Mouse (Mus musculus) midbrain, postnatal 0 days (tissue): ENCODE data around the gene Gm853. TPM values are rescaled to one million over a fixed set of nuclear protein-coding genes. Genes with fewer than 3 reads are reported as not detected.
A peak's percentile ranks its signal among the peaks of the same experiment; 100 is the strongest.

ENCODE experiments used
- ATAC-seq: fragments of 200-750 bp; cut with Nextera tagmentation; 2 replicates; pipeline ENCODE4 v1.8.0; 2017; ENCODE audit warnings: moderate number of reproducible peaks, mild to moderate bottlenecking, moderate TSS enrichment, moderate library complexity; ENCODE audit not compliant: low FRiP score
- DNase-seq: peaks from one replicate; pipeline ENCODE4 v3.0.0-alpha.2; 2015; ENCODE audit warnings: low spot score
- H3K27ac ChIP-seq: fragments of 300-500 bp; sonication (generic); 2 replicates; pipeline ENCODE4 v1.5.1; 2014; ENCODE audit warnings: low read depth, mild to moderate bottlenecking, low read length, mixed read lengths
- H3K27me3 ChIP-seq: fragments of 300-500 bp; sonication (generic); 2 replicates; pipeline ENCODE4 v1.6.1; 2014; ENCODE audit warnings: low read length, control low read depth, mixed read lengths; ENCODE audit not compliant: insufficient read depth
- H3K36me3 ChIP-seq: fragments of 300-500 bp; sonication (generic); 2 replicates; pipeline ENCODE4 v1.6.1; 2014; ENCODE audit warnings: low read length, control low read depth, mixed read lengths; ENCODE audit not compliant: insufficient read depth
- H3K4me1 ChIP-seq: fragments of 300-500 bp; sonication (generic); 2 replicates; pipeline ENCODE4 v1.6.1; 2014; ENCODE audit warnings: mild to moderate bottlenecking, control low read depth, antibody characterized with exemption, low read length, mixed read lengths; ENCODE audit not compliant: insufficient read depth
- H3K4me2 ChIP-seq: fragments of 300-500 bp; sonication (generic); 2 replicates; pipeline ENCODE4 v1.6.1; 2014; ENCODE audit warnings: low read depth, mild to moderate bottlenecking, low read length, mixed read lengths; ENCODE audit not compliant: poor library complexity, severe bottlenecking
- H3K4me3 ChIP-seq: fragments of 300-500 bp; sonication (generic); 2 replicates; pipeline ENCODE4 v1.5.1; 2014; ENCODE audit warnings: low read depth, mild to moderate bottlenecking, low read length, moderate library complexity
- H3K9ac ChIP-seq: fragments of 300-500 bp; sonication (generic); replicated peaks from 2 replicates; pipeline ENCODE4 v1.6.1; 2014; ENCODE audit warnings: mild to moderate bottlenecking, low read length, moderate library complexity, mixed read lengths; ENCODE audit not compliant: poor library complexity, severe bottlenecking
- H3K9me3 ChIP-seq: fragments of 300-500 bp; sonication (generic); 2 replicates; pipeline ENCODE4 v1.6.1; 2016; ENCODE audit warnings: low read length, control low read depth
- CTCF ChIP-seq: IDR thresholded peaks from 2 replicates; pipeline ENCODE4 v1.5.1; 2016; ENCODE audit warnings: antibody characterized with exemption, mild to moderate bottlenecking
- whole genome bisulfite sequencing: fragments of 180-500 bp; shearing (Covaris S2); extraction: QIAGEN DNeasy Blood & Tissue Kit; methylation state at CpG from one replicate; pipeline ENCODE4 v1.1.7; 2014; 5-methylcytosine and 5-hydroxymethylcytosine counted together
- polyA plus RNA-seq: library from polyadenylated mRNA; unstranded; fragments of >200 nt; fragmentation: Nextera tagmentation; extraction: Ambion mirVana; gene quantifications from 2 replicates; pipeline ENCODE4 v1.2.1, GENCODE M21; 2015
- total RNA-seq: library from RNA; depleted of rRNA; stranded (reverse); fragments of >200 nt; gene quantifications from 2 replicates; pipeline ENCODE4 v1.2.3, GENCODE M21; 2014; rRNA removed

The Gm853 gene
- total RNA-seq (0.49 TPM in 1 of 2 replicates, not detected in the other), polyA plus RNA-seq (not detected in 2 replicates)

GRCm38 (mm10) chr4:130222179-130222578 is at the start of gene Gm853:
Gm853 (minus strand) TSS chr4:130222401.
- DNase-seq (no peak), ATAC-seq (no peak)
- H3K4me1 ChIP-seq, result no peaks in the 10 kb centered on the region
- no peaks in the 10 kb centered on the region for H3K27me3 ChIP-seq
- no peak within 1 kb of the TSS for H3K27ac ChIP-seq
- 51% methylated on average over 4 of the region's 4 CpGs for WGBS
- no peak within 1 kb of the TSS for H3K4me3 ChIP-seq
- H3K36me3 ChIP-seq, result no peaks in the 10 kb centered on the region
- no peaks in the 10 kb centered on the region for H3K9me3 ChIP-seq
- no peak for TF ChIP-seq CTCF
- H3K9ac ChIP-seq, result no peak within 1 kb of the TSS
- no peak within 1 kb of the TSS for H3K4me2 ChIP-seq

- no peak for DNase-seq
- 91% methylated on average over 6 of the region's 6 CpGs for WGBS
- no peak overlapping the region for H3K27ac ChIP-seq
Observed at GRCm38 (mm10) chr4:130270611-130271347, 48.6 kb upstream of the Gm853 start.

GRCm38 (mm10) chr4:130270089-130270488 is 47.9 kb upstream of the Gm853 start:
- WGBS, result 89% methylated on average over 8 of the region's 8 CpGs
- Histone ChIP-seq H3K4me3 (no peak overlapping the region), H3K36me3 (no peaks in the 10 kb centered on the region), H3K4me1 (no peaks in the 10 kb centered on the region), H3K27ac (no peak overlapping the region), H3K9ac (no peak overlapping the region), H3K9me3 (no peaks in the 10 kb centered on the region), H3K4me2 (no peak overlapping the region), H3K27me3 (no peaks in the 10 kb centered on the region)
- peak; percentile 75 for DNase-seq
- no peak for TF ChIP-seq CTCF
- ATAC-seq, result no peak

More at GRCm38 (mm10) chr4:130270611-130271347, 48.6 kb upstream of the Gm853 start:
- no peaks in the 10 kb centered on the region for H3K9me3 ChIP-seq
- no peak overlapping the region for H3K9ac ChIP-seq
- no peak overlapping the region for H3K4me3 ChIP-seq
- no peaks in the 10 kb centered on the region for H3K4me1 ChIP-seq
- no peak for ATAC-seq
- TF ChIP-seq CTCF, result no peak
- H3K4me2 ChIP-seq, result no peak overlapping the region
- H3K27me3 ChIP-seq, result no peaks in the 10 kb centered on the region
- no peaks in the 10 kb centered on the region for H3K36me3 ChIP-seq

GRCm38 (mm10) chr4:130268736-130269135 is 46.5 kb upstream of the Gm853 start:
- H3K27me3 ChIP-seq, result no peaks in the 10 kb centered on the region
- no peaks in the 10 kb centered on the region for H3K4me1 ChIP-seq
- TF ChIP-seq CTCF, result no peak
- H3K9ac ChIP-seq, result no peak overlapping the region
- H3K36me3 ChIP-seq, result no peaks in the 10 kb centered on the region
- ATAC-seq (no peak), DNase-seq (no peak)
- H3K27ac ChIP-seq, result no peak overlapping the region
- 87% methylated on average over 10 of the region's 10 CpGs for WGBS
- H3K4me2 ChIP-seq, result no peak overlapping the region
- H3K4me3 ChIP-seq, result no peak overlapping the region
- H3K9me3 ChIP-seq, result no peaks in the 10 kb centered on the region

GRCm38 (mm10) chr4:130267069-130267468 is 44.9 kb upstream of the Gm853 start:
- no peak for DNase-seq
- no peaks in the 10 kb centered on the region for H3K27me3 ChIP-seq
- 78% methylated on average over 7 of the region's 7 CpGs for WGBS
- H3K27ac ChIP-seq, result no peak overlapping the region
- no peaks in the 10 kb centered on the region for H3K4me1 ChIP-seq
- H3K4me2 ChIP-seq, result no peak overlapping the region
- H3K4me3 ChIP-seq, result no peak overlapping the region
- H3K9me3 ChIP-seq, result no peaks in the 10 kb centered on the region
- ATAC-seq, result no peak
- no peak overlapping the region for H3K9ac ChIP-seq
- no peak for TF ChIP-seq CTCF
- no peaks in the 10 kb centered on the region for H3K36me3 ChIP-seq

- no peak overlapping the region for H3K9ac ChIP-seq
- no peak overlapping the region for H3K27ac ChIP-seq
- no peaks in the 10 kb centered on the region for H3K4me1 ChIP-seq
- no peaks in the 10 kb centered on the region for H3K27me3 ChIP-seq
- no peak overlapping the region for H3K4me2 ChIP-seq
- no peak overlapping the region for H3K4me3 ChIP-seq
- ATAC-seq, result no peak
- DNase-seq, result no peak
- 55% methylated on average over 9 of the region's 9 CpGs for WGBS
- no peak for TF ChIP-seq CTCF
- no peaks in the 10 kb centered on the region for H3K36me3 ChIP-seq
- H3K9me3 ChIP-seq, result no peaks in the 10 kb centered on the region
Observed at GRCm38 (mm10) chr4:130266601-130267000, 44.4 kb upstream of the Gm853 start.
